Mouse (Mus musculus): Measurements from ENCODE around the gene Dpp7. TPM values are rescaled to one million over a fixed set of nuclear protein-coding genes. Genes with fewer than 3 reads are reported as not detected.
A peak's percentile ranks its signal among the peaks of the same experiment; 100 is the strongest.

Dpp7 gene
- polyA plus RNA-seq, 1 experiment: 0.24 TPM

- TF ChIP-seq TAL1 (IDR thresholded peaks at IDR 0.05; ENCODE audit: low read length): no peak
- no peak for TF ChIP-seq GATA1 (IDR thresholded peaks at IDR 0.05; ENCODE audit: low read length)
- H3K36me3 ChIP-seq (ENCODE audit: control insufficient read depth): no peaks in the 10 kb centered on the region
- H3K4me1 ChIP-seq (ENCODE audit: control insufficient read depth): peaks cover 14% of the 10 kb centered on the region
- H3K9me3 ChIP-seq (ENCODE audit: control insufficient read depth, low read length): no peaks in the 10 kb centered on the region
- no peak overlapping the region for H3K4me3 ChIP-seq (replicated peaks)
- peaks cover 75% of the 10 kb centered on the region for H3K27me3 ChIP-seq (ENCODE audit: control insufficient read depth)
Observed at GRCm38 (mm10) chr2:25396597-25396983, 40.4 kb upstream of the Dpp7 start.

GRCm38 (mm10) chr2:25395721-25396596 lies 39.8 kb upstream of the Dpp7 start, which contains the start of gene Entpd2:
Gene Entpd2, plus strand, starts transcription at chr2:25395874.
- peaks cover 14% of the 10 kb centered on the region for H3K4me1 ChIP-seq (ENCODE audit: control insufficient read depth)
- H3K9me3 ChIP-seq (ENCODE audit: control insufficient read depth, low read length): no peaks in the 10 kb centered on the region
- TF ChIP-seq GATA1 (IDR thresholded peaks at IDR 0.05; ENCODE audit: low read length): no peak
- no peak for TF ChIP-seq TAL1 (IDR thresholded peaks at IDR 0.05; ENCODE audit: low read length)
- H3K36me3 ChIP-seq (ENCODE audit: control insufficient read depth): no peaks in the 10 kb centered on the region
- peaks cover 70% of the 10 kb centered on the region for H3K27me3 ChIP-seq (ENCODE audit: control insufficient read depth)
- peak within 1 kb of the TSS; percentile 45 for H3K4me3 ChIP-seq (replicated peaks)

GRCm38 (mm10) chr2:25394281-25395221 lies 38.4 kb upstream of the Dpp7 start:
- H3K27me3 ChIP-seq (ENCODE audit: control insufficient read depth): peaks cover 56% of the 10 kb centered on the region
- H3K4me3 ChIP-seq (replicated peaks): no peak overlapping the region
- no peak for TF ChIP-seq TAL1 (IDR thresholded peaks at IDR 0.05; ENCODE audit: low read length)
- TF ChIP-seq GATA1 (IDR thresholded peaks at IDR 0.05; ENCODE audit: low read length): no peak
- no peaks in the 10 kb centered on the region for H3K9me3 ChIP-seq (ENCODE audit: control insufficient read depth, low read length)
- H3K4me1 ChIP-seq (ENCODE audit: control insufficient read depth): peaks cover 11% of the 10 kb centered on the region
- no peaks in the 10 kb centered on the region for H3K36me3 ChIP-seq (ENCODE audit: control insufficient read depth)

GRCm38 (mm10) chr2:25391266-25391665 lies 35.1 kb upstream of the Dpp7 start:
- Histone ChIP-seq H3K36me3 (ENCODE audit: control insufficient read depth) (no peaks in the 10 kb centered on the region), H3K4me1 (ENCODE audit: control insufficient read depth) (peaks cover 10% of the 10 kb centered on the region), H3K4me3 (replicated peaks) (no peak overlapping the region), H3K9me3 (ENCODE audit: control insufficient read depth, low read length) (no peaks in the 10 kb centered on the region), H3K27me3 (ENCODE audit: control insufficient read depth) (peaks cover 28% of the 10 kb centered on the region)
- TF ChIP-seq TAL1 (IDR thresholded peaks at IDR 0.05; ENCODE audit: low read length): no peak
- TF ChIP-seq GATA1 (IDR thresholded peaks at IDR 0.05; ENCODE audit: low read length): no peak

- Histone ChIP-seq H3K4me1 (ENCODE audit: control insufficient read depth) (no peaks in the 10 kb centered on the region), H3K4me3 (replicated peaks) (no peak overlapping the region), H3K9me3 (ENCODE audit: control insufficient read depth, low read length) (no peaks in the 10 kb centered on the region), H3K36me3 (ENCODE audit: control insufficient read depth) (no peaks in the 10 kb centered on the region), H3K27me3 (ENCODE audit: control insufficient read depth) (peaks cover 7% of the 10 kb centered on the region)
- TF ChIP-seq GATA1 (IDR thresholded peaks at IDR 0.05; ENCODE audit: low read length) (no peak), TAL1 (IDR thresholded peaks at IDR 0.05; ENCODE audit: low read length) (no peak)
Observed at GRCm38 (mm10) chr2:25384492-25384891, 28.3 kb upstream of the Dpp7 start.

GRCm38 (mm10) chr2:25376589-25376988 lies 20.4 kb upstream of the Dpp7 start:
- H3K27me3 ChIP-seq (ENCODE audit: control insufficient read depth): no peaks in the 10 kb centered on the region
- H3K4me3 ChIP-seq (replicated peaks): no peak overlapping the region
- TF ChIP-seq GATA1 (IDR thresholded peaks at IDR 0.05; ENCODE audit: low read length) (no peak), TAL1 (IDR thresholded peaks at IDR 0.05; ENCODE audit: low read length) (no peak)
- peaks cover 52% of the 10 kb centered on the region for H3K4me1 ChIP-seq (ENCODE audit: control insufficient read depth)
- H3K9me3 ChIP-seq (ENCODE audit: control insufficient read depth, low read length): no peaks in the 10 kb centered on the region
- peaks cover 55% of the 10 kb centered on the region for H3K36me3 ChIP-seq (ENCODE audit: control insufficient read depth)

GRCm38 (mm10) chr2:25373431-25373830 lies 17.3 kb upstream of the Dpp7 start:
- H3K36me3 ChIP-seq (ENCODE audit: control insufficient read depth): peaks cover 49% of the 10 kb centered on the region
- peaks cover 79% of the 10 kb centered on the region for H3K4me1 ChIP-seq (ENCODE audit: control insufficient read depth)
- no peaks in the 10 kb centered on the region for H3K9me3 ChIP-seq (ENCODE audit: control insufficient read depth, low read length)
- TF ChIP-seq TAL1 (IDR thresholded peaks at IDR 0.05; ENCODE audit: low read length): no peak
- TF ChIP-seq GATA1 (IDR thresholded peaks at IDR 0.05; ENCODE audit: low read length): no peak
- H3K4me3 ChIP-seq (replicated peaks): peak overlapping the region; percentile 89
- H3K27me3 ChIP-seq (ENCODE audit: control insufficient read depth): peaks cover under 1% of the 10 kb centered on the region; the same call in 1 of the 2 replicates

GRCm38 (mm10) chr2:25372644-25373391 lies 16.7 kb upstream of the Dpp7 start:
- TF ChIP-seq GATA1 (IDR thresholded peaks at IDR 0.05; ENCODE audit: low read length) (peak; percentile 69; the same call in 1 of the 2 replicates), TAL1 (IDR thresholded peaks at IDR 0.05; ENCODE audit: low read length) (no peak)
- Histone ChIP-seq H3K36me3 (ENCODE audit: control insufficient read depth) (peaks cover 43% of the 10 kb centered on the region), H3K4me1 (ENCODE audit: control insufficient read depth) (peaks cover 83% of the 10 kb centered on the region), H3K9me3 (ENCODE audit: control insufficient read depth, low read length) (no peaks in the 10 kb centered on the region), H3K4me3 (replicated peaks) (peak overlapping the region; percentile 89), H3K27me3 (ENCODE audit: control insufficient read depth) (peaks cover 4% of the 10 kb centered on the region; the same call in 1 of the 2 replicates)

Measured in erythroblast, embryonic 14.5 days (primary cell).